Mouse (Mus musculus) c-Kit-negative CD71-positive TER-119-positive erythroid progenitor cells, embryonic 14.5 days (primary cell): Measurements from ENCODE around the gene Xpnpep1.

Experiments
- DNase-seq: peaks from one replicate; pipeline ENCODE4 v3.0.0-alpha.2; 2013; ENCODE audit warnings: low read depth, low spot score

Xpnpep1 gene

GRCm38 (mm10) chr19:53066531-53066930, 26.5 kb upstream of the Xpnpep1 start:
- DNase-seq: no peak

GRCm38 (mm10) chr19:53064972-53065361, 25.0 kb upstream of the Xpnpep1 start:
- no peak for DNase-seq

GRCm38 (mm10) chr19:53064292-53064971, 24.4 kb upstream of the Xpnpep1 start:
- no peak for DNase-seq

- DNase-seq: no peak
Observed at GRCm38 (mm10) chr19:53062046-53062445, 22.0 kb upstream of the Xpnpep1 start.

- no peak for DNase-seq
Observed at GRCm38 (mm10) chr19:53059344-53060111, 19.5 kb upstream of the Xpnpep1 start.

GRCm38 (mm10) chr19:53058726-53059334, 18.8 kb upstream of the Xpnpep1 start:
- peak; percentile 39 for DNase-seq

GRCm38 (mm10) chr19:53057980-53058725, 18.1 kb upstream of the Xpnpep1 start:
- DNase-seq: no peak

GRCm38 (mm10) chr19:53053355-53053754, 13.3 kb upstream of the Xpnpep1 start:
- no peak for DNase-seq

- no peak for DNase-seq
Observed at GRCm38 (mm10) chr19:53052031-53052670, 12.1 kb upstream of the Xpnpep1 start.

GRCm38 (mm10) chr19:53051288-53051985, 11.4 kb upstream of the Xpnpep1 start:
- no peak for DNase-seq

- DNase-seq: no peak
Observed at GRCm38 (mm10) chr19:53050100-53050499, 10.1 kb upstream of the Xpnpep1 start.

GRCm38 (mm10) chr19:53047208-53047607, 7.2 kb upstream of the Xpnpep1 start:
- DNase-seq: no peak

- DNase-seq: no peak
Observed at GRCm38 (mm10) chr19:53043423-53044125, 3.6 kb upstream of the Xpnpep1 start.

GRCm38 (mm10) chr19:53041570-53041969, 1.6 kb upstream of the Xpnpep1 start:
- DNase-seq: no peak

- no peak for DNase-seq
Observed at GRCm38 (mm10) chr19:53041133-53041510, 1.1 kb upstream of the Xpnpep1 start.

GRCm38 (mm10) chr19:53039090-53039489, 924 bp downstream of the Xpnpep1 start:
- no peak for DNase-seq

- DNase-seq: peak; percentile 98
Observed at GRCm38 (mm10) chr19:53038435-53038938, 1.5 kb downstream of the Xpnpep1 start.

- DNase-seq: no peak
Observed at GRCm38 (mm10) chr19:53037925-53038419, 2.0 kb downstream of the Xpnpep1 start.

- no peak for DNase-seq
Observed at GRCm38 (mm10) chr19:53033159-53033943, 6.7 kb downstream of the Xpnpep1 start.
